Mouse (Mus musculus) liver, adult (tissue): Measurements from ENCODE around the gene Ripor3.

Experiments
- GATA4 ChIP-seq: IDR thresholded peaks from 2 replicates; pipeline ENCODE4 v1.6.1; 2014; ENCODE audit warnings: mild to moderate bottlenecking, low read length; ENCODE audit not compliant: insufficient replicate concordance

The Ripor3 gene

DNA sequence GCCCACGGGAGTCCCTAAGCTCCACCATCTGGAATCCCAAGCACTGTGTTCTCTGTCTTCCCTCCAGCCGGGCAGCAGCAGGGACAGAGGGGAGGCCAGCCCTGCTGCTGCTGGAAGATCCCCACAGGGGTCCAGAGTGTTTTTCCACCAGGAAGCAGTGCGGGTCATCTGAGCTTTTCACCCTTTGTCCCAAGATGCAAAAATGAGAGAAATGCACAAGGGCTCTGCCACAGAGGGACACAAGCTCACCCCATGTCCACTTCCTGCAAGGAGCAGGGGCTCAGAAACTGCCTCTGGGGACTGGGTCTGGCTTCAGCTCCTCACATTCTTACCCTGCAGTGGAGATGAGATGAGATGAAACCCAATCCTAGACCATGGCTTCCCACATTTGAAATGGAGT, 30.3 kb upstream of the Ripor3 start:
- TF ChIP-seq GATA4, result no peak

DNA sequence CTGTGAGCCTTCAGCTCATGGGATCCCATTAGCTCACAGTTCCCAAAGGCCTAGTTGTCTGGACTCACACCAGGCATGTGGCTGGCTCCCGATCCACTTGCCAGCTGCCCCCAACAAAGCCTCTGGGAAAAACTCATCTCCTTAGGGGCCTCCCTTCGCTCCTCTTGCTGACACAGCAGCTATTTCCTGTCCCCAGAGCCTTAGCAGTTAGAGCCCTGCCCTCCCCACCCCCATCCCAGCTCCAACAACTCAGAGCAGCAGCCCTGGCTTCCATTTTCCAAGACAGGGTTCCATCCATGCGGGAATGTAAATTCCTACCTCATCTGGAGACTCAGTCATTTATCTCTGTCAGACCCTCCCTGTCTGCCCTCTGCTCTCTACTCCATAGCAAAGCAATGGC, 26.6 kb upstream of the Ripor3 start:
- no peak for TF ChIP-seq GATA4

DNA sequence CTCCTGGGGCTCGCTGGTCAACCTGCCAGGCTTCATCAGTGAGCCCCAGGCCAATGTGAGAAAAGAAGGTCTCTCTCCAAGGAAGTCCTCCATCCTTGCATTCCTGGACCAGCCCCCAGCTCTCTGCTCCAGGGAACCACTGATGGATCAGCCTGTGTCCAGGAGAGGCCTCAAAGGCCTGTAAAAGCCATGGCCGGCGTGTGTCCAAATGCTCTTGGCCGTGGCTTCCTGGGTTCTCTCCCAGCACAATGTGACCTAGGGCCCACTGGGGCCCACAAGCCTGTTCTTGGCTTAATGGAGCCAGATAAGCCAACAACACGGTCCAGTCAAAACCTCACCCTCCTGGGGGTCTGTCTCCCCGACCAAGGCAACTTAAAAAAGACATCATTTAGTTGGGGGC, 25.5 kb upstream of the Ripor3 start:
- TF ChIP-seq GATA4, result no peak

DNA sequence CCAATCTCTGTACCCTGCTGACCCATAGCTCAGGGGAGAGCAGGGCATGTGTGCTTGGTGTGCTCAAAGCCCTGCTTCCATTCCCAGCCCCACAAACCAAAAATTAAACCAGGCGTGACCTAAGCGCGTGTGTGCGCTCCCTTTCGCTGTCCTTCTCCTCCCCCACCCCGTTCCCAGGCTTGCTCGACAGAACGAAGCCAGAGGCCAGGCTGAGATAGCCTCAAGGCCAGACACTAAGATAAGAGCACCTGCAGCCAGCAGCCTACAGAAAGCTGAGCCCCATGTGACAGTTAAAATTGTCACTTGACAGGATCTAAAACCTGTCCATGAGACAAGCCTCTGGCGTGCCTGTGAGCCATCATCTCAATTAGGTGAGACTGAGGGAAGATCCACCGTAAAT, 23.5 kb upstream of the Ripor3 start:
- TF ChIP-seq GATA4, result no peak

DNA sequence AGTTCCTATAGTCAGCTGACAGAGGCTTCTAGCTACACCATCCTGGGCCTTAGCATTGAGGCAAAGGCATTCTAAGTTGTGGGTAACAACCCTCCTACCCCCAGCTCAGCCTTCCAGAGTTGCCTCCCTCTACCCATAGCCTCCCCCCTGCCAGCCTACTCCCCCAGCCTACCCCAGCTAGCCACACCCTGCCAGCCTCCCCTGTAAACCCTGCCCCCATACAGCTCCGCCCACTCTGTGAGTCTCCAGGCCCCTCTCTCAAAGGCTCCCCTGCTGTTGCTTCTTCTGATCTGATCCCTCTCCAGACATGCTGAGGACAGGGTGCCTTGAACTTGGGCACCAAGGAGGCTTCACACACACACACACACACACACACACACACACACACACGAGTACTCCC, 21.4 kb upstream of the Ripor3 start:
- no peak for TF ChIP-seq GATA4

DNA sequence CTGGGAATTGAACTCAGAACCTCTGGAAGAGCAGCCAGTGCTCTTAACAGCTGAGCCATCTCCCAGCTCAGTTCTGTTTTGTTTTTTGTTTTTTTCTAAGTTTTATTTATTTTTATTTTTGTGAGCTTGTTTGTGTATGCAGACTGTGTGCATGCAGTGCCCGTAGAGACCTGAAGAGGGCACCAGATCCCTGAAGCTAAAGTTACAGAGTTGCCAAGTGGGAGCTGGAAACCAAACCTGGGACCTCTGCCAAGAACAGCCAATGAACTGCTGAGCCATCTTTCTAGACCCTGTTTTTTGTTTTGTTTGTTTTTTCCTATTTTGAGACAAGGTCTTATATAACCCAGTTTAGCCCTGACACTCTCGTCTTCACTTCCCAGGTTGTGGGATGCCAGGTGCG, 18.0 kb upstream of the Ripor3 start:
- no peak for TF ChIP-seq GATA4

DNA sequence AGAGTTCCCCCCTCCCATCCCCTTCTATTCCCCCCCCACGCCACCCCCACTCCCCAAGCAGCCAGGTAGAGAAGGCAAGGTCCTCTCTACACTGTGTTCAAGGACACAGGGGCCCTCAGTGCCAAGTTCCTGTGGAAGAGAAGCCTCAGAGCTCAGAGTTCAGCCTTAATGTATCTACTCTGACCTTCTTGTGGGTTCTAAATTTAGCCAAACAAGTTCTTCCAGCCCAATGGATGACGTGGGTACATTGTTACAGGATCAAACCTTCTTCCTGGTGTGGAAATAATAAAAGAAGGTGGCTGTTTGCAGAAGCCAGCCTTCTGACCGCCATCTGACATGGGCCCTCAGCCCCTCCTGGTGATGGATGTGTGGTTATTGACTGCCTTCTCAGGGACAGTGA, 16.0 kb upstream of the Ripor3 start:
- no peak for TF ChIP-seq GATA4

DNA sequence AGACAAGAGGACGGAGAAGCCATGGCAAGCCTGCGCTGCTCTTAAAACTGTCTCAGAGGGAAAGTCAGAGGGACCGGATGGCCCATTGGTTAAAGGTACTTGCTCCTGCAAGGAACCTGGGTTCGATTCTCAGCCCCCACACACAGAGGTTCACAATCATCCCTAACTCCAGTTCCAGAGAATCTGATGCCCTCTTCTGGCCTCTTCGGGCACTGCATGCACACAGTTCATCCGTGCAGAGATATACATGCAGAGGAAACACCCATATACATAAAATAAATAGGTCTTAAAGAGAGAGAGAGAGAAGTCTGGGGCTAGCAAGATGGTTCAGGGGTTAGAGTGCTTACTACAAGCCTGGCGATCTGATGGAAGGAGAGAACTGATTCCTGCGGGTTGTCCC, 15.5 kb upstream of the Ripor3 start:
- TF ChIP-seq GATA4, result no peak

DNA sequence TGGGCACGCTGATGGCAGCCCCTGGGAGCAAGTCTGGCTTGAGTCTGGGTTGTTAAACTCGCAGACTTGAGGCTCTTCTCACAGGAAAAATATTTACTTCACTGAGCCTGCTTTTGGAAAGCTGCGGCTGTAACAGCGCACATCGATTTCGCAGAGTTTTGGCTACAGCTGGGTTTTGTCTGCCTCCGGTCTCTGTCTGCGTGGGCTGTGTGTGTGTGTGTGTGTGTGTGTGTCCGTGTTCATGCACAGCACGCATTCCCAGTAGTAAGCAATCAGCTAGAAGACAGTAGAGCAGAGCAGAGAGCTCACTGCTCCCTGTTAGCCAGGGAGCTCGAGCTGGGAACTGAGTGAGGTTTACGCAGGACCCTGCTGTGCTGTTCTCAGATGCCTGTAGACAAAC, 14.8 kb upstream of the Ripor3 start:
- TF ChIP-seq GATA4, result no peak

DNA sequence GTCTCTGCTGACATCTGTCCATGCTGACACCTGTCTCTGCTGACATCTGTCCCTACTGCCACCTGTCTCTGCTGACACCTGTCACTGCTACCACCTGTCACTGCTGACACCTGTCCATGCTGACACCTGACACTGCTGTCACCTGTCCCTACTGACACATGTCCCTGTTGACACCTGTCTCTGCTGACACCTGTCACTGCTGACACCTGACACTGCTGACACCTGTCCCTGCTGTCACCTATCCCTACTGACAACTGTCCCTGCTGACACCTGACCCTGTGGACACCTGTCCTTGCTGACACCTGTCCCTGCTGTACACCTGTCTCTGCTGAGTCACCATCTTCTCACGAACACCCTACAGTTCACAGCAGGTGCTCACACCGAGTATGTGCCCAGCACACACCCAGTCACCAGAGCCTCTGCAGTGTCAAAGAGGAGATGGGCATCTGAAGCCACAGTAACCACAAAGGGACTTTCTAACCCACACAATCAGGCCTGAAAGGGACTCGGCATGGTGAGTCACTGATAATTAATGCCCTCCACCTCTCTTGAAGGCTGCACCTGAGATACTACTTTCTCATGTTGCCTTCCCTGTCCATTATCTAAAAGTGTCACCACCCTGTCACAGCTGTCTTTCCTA, 13.5 kb upstream of the Ripor3 start:
- TF ChIP-seq GATA4, result no peak

DNA sequence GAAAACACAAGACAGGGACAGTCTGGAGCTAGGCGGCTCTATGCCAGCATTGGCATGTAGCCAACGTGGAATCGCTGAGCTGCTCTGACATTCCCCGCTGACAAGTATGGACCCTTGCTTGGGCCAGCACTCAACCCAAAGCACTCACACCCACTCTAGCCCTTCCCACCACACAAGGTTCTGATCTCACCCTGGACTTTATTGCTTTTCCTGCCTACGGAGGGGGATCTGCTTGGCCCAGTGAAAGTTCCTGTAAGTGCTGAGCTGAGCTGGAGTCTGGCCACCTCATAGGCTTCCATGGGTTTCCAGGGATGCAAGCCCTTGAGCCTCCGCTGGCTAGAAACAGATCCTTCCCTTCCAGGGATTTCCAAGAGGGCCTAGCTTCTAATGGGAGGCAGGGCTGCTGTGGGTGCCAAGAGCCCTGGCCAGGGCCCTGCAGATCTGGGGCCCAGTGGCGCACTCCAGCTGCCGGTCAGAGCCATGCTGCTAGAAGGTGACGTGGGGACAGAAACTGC, 8.8 kb upstream of the Ripor3 start:
- TF ChIP-seq GATA4, result no peak

DNA sequence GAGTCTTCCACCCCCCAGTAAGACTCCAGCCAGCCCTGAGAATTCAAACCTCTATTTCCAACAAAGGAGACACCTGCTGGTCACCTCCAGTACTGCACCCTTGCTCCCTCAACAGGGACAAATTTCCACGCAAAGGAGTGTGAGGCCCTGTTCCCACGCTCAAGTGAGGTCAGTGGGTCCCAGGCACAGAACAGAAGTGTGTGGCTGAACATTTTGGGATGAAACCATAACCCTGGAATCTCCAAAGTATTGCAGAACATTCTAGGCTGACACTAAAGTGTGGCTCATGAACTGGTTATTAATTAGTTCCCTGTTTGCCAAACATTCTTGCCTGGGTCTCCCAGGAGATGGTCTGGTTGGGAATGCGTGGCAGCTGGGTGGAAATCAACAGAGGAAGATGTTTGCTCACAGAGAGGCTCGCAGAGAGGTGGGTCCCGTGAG, 6.6 kb upstream of the Ripor3 start:
- no peak for TF ChIP-seq GATA4

DNA sequence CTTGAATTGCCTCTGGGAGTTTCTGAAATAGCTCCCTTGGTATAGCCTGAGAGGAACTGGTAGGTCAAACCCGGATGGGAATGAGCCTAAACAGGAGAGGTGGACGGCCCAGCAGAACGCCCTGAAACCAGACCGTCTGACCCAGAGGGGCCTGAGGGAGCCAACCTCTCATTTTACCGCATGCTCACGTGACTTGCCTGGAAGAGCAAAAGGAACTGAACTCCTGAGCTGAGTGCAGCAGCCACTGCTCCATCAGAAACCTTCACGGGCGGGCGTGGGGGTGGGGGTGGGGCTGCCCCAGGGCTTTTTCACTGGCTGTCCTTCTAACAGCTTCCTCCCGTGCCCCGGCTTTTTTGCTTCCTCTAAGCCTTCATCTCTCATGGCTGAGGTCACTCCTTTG, 475 bp upstream of the Ripor3 start:
- no peak for TF ChIP-seq GATA4

DNA sequence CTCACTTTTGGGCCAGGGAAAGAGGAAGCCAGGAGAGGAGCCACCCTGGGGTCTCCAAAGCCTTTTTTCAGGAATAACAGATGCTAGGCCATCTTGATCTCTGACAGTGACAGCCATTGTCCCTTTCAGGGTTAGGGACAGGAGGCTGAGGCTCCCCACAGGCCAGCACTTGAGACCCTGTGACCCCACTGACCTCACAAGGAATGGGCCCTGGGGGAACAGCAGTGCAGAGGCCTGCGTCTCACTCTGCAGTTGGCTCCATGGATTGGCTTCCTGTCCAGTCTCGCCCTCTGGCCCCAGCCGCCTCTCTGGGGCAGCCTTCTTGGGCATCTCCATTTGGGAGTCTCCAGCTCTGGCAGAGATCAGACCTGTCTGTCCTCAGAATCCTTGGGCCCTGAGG, 2.3 kb downstream of the Ripor3 start:
- no peak for TF ChIP-seq GATA4

DNA sequence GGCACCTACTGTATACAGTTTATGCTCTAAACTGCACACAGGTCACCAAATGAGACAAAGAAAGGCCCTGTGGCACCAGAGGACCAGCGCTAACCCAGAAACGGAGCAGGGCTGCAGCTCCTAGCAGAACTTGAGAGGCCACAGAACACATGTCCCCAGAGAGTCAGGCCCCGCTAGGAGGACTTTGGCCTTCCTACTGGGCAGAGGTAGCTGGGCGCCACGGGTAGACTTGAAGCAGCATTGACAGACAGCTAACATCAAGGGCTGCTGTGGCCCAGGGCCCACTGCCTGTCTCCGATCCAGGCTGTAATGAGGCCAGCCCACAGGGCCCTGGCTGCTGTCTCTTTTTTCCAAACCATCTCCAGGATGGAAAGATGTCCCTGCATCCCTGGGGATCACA, 3.9 kb downstream of the Ripor3 start:
- no peak for TF ChIP-seq GATA4

DNA sequence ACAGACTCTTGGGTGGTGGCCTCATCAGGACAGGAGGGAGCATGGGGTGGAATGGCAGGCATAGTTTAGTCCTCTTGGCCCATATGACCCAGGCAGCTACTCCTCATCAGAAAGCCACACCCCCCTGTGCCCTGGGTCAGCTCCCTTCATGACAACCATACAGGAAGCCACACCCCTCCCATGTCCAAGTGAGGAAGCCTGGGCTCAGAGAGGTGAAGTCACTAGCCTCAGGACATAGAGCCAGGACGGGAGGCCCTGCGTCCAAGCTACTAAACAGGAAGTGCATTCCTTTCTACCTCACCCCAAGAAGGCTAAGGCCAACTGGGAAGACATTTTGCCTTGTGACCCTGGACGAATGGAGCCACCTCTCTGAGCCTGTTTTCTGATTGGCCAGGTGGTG, 4.8 kb downstream of the Ripor3 start:
- TF ChIP-seq GATA4, result no peak

DNA sequence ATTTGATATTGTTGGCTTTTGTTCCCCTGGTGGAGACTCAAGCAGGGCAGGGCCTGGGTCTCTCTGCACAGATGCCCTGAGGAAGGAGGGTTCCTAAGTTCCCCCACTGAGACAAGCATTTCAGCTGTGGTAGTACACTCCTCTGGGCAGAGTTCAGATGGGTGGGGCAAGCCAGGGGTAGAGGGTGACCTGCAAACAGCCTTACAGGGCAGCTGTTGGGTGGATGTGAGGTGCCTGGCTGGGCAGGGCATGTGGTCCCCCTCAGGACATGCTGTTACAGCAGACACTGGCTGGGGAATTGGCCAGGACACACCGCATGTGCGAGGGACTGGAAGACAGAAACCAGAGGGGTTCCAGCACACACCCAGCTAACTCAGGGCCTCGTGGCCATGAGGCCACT, 5.4 kb downstream of the Ripor3 start:
- TF ChIP-seq GATA4, result no peak
